Mouse (Mus musculus) hindbrain, embryonic 16.5 days (tissue): Measurements from ENCODE around the gene Ptprd. TPM values are rescaled to one million over a fixed set of nuclear protein-coding genes. Genes with fewer than 3 reads are reported as not detected.

Experiments used
- ATAC-seq: fragments of 200-750 bp; cut with Nextera tagmentation; 2 replicates; pipeline ENCODE4 v1.8.0; 2017; ENCODE audit warnings: moderate TSS enrichment, moderate library complexity
- H3K27ac ChIP-seq: fragments of 300-500 bp; sonication (generic); 2 replicates; pipeline ENCODE4 v1.5.1; 2014; ENCODE audit warnings: low read depth, mild to moderate bottlenecking, control low read depth, low read length, moderate library complexity
- H3K27me3 ChIP-seq: fragments of 300-500 bp; sonication (generic); replicated peaks from 2 replicates; pipeline ENCODE4 v1.6.1; 2014; ENCODE audit warnings: low read length; ENCODE audit not compliant: control insufficient read depth, insufficient read depth
- H3K36me3 ChIP-seq: fragments of 300-500 bp; sonication (generic); 2 replicates; pipeline ENCODE4 v1.6.1; 2014; ENCODE audit warnings: mild to moderate bottlenecking, low read length, moderate library complexity, mixed read lengths; ENCODE audit not compliant: control insufficient read depth, insufficient read depth
- H3K4me1 ChIP-seq: fragments of 300-500 bp; sonication (generic); 2 replicates; pipeline ENCODE4 v1.6.1; 2014; ENCODE audit warnings: low read depth, low read length; ENCODE audit not compliant: control insufficient read depth, insufficient read depth
- H3K4me2 ChIP-seq: fragments of 300-500 bp; sonication (generic); 2 replicates; pipeline ENCODE4 v1.6.1; 2014; ENCODE audit warnings: mild to moderate bottlenecking, low read length, control low read depth, moderate library complexity
- H3K4me3 ChIP-seq: fragments of 300-500 bp; sonication (generic); 2 replicates; pipeline ENCODE4 v1.5.1; 2014; ENCODE audit warnings: mild to moderate bottlenecking, low read length, control low read depth, moderate library complexity
- H3K9ac ChIP-seq: fragments of 300-500 bp; sonication (generic); 2 replicates; pipeline ENCODE4 v1.6.1; 2014; ENCODE audit warnings: low read depth, mild to moderate bottlenecking, control low read depth, low read length, moderate library complexity
- H3K9me3 ChIP-seq: fragments of 300-500 bp; sonication (generic); 2 replicates; pipeline ENCODE4 v1.6.1; 2014; ENCODE audit warnings: mild to moderate bottlenecking, low read length, moderate library complexity; ENCODE audit not compliant: control insufficient read depth
- WGBS: fragments of 180-500 bp; shearing (Covaris S2); extraction: QIAGEN DNeasy Blood & Tissue Kit; methylation state at CpG from one replicate; pipeline ENCODE4 v1.1.7; 2014; 5-methylcytosine and 5-hydroxymethylcytosine counted together
- polyA plus RNA-seq: library from polyadenylated mRNA; unstranded; fragments of >200 nt; fragmentation: Nextera tagmentation; extraction: Ambion mirVana; gene quantifications from 2 replicates; pipeline ENCODE4 v1.2.1, GENCODE M21; 2015

Gene Ptprd
- polyA plus RNA-seq, 1 experiment from 2014 or later = 71.6 TPM

- H3K27ac ChIP-seq = no peak overlapping the region
- no peak for ATAC-seq
- H3K4me1 ChIP-seq = no peaks in the 10 kb centered on the region
- no peaks in the 10 kb centered on the region for H3K27me3 ChIP-seq
- no peak overlapping the region for H3K4me3 ChIP-seq
- 70% methylated on average over 1 of the region's 1 CpGs for WGBS
- H3K36me3 ChIP-seq = no peaks in the 10 kb centered on the region
- peaks cover 2% of the 10 kb centered on the region for H3K9me3 ChIP-seq
- no peak overlapping the region for H3K9ac ChIP-seq
- no peak overlapping the region for H3K4me2 ChIP-seq
These were observed 1678.8 kb downstream of the Ptprd start for GRCm38 (mm10) chr4:76532926-76533325.

GRCm38 (mm10) chr4:76525281-76525680, 1686.5 kb downstream of the Ptprd start:
- H3K27me3 ChIP-seq = no peaks in the 10 kb centered on the region
- no peaks in the 10 kb centered on the region for H3K4me1 ChIP-seq
- WGBS = 83% methylated on average over 3 of the region's 3 CpGs
- H3K36me3 ChIP-seq = no peaks in the 10 kb centered on the region
- H3K4me3 ChIP-seq = no peak overlapping the region
- no peak overlapping the region for H3K27ac ChIP-seq
- H3K4me2 ChIP-seq = no peak overlapping the region
- H3K9me3 ChIP-seq = peaks cover 2% of the 10 kb centered on the region
- no peak overlapping the region for H3K9ac ChIP-seq
- no peak for ATAC-seq

- Histone ChIP-seq H3K9me3 (no peaks in the 10 kb centered on the region), H3K9ac (no peak overlapping the region), H3K4me1 (no peaks in the 10 kb centered on the region), H3K36me3 (no peaks in the 10 kb centered on the region), H3K4me3 (no peak overlapping the region), H3K27me3 (no peaks in the 10 kb centered on the region), H3K4me2 (no peak overlapping the region), H3K27ac (no peak overlapping the region)
- 43% methylated on average over 3 of the region's 3 CpGs for WGBS
- peak; percentile 63; the same call in 1 of the 2 replicates for ATAC-seq
These were observed 1708.5 kb downstream of the Ptprd start for GRCm38 (mm10) chr4:76503279-76503601.

- H3K9ac ChIP-seq = no peak overlapping the region
- 59% methylated on average over 6 of the region's 6 CpGs for WGBS
- ATAC-seq = peak; percentile 34; the same call in 1 of the 2 replicates
- H3K4me1 ChIP-seq = no peaks in the 10 kb centered on the region
- H3K27ac ChIP-seq = no peak overlapping the region
- H3K4me2 ChIP-seq = no peak overlapping the region
- H3K9me3 ChIP-seq = no peaks in the 10 kb centered on the region
- no peaks in the 10 kb centered on the region for H3K36me3 ChIP-seq
- no peak overlapping the region for H3K4me3 ChIP-seq
- no peaks in the 10 kb centered on the region for H3K27me3 ChIP-seq
These were observed 1709.0 kb downstream of the Ptprd start for GRCm38 (mm10) chr4:76502575-76503278.

- 90% methylated on average over 3 of the region's 3 CpGs for WGBS
- Histone ChIP-seq H3K4me2 (no peak overlapping the region), H3K27me3 (no peaks in the 10 kb centered on the region), H3K9me3 (no peaks in the 10 kb centered on the region), H3K36me3 (no peaks in the 10 kb centered on the region), H3K4me1 (no peaks in the 10 kb centered on the region), H3K4me3 (no peak overlapping the region), H3K27ac (no peak overlapping the region), H3K9ac (no peak overlapping the region)
- ATAC-seq = no peak
These were observed 1725.9 kb downstream of the Ptprd start for GRCm38 (mm10) chr4:76485848-76486247.

GRCm38 (mm10) chr4:76468366-76469100, 1743.2 kb downstream of the Ptprd start:
- ATAC-seq = no peak
- no peaks in the 10 kb centered on the region for H3K4me1 ChIP-seq
- no peaks in the 10 kb centered on the region for H3K27me3 ChIP-seq
- no peaks in the 10 kb centered on the region for H3K36me3 ChIP-seq
- H3K4me2 ChIP-seq = no peak overlapping the region
- H3K27ac ChIP-seq = no peak overlapping the region
- no peaks in the 10 kb centered on the region for H3K9me3 ChIP-seq
- no peak overlapping the region for H3K4me3 ChIP-seq
- WGBS = 78% methylated on average over 3 of the region's 3 CpGs
- no peak overlapping the region for H3K9ac ChIP-seq

- Histone ChIP-seq H3K9me3 (no peaks in the 10 kb centered on the region), H3K4me1 (no peaks in the 10 kb centered on the region), H3K27me3 (no peaks in the 10 kb centered on the region), H3K36me3 (no peaks in the 10 kb centered on the region), H3K27ac (no peak overlapping the region), H3K4me3 (no peak overlapping the region), H3K4me2 (no peak overlapping the region), H3K9ac (no peak overlapping the region)
- 79% methylated on average over 1 of the region's 1 CpGs for WGBS
- no peak for ATAC-seq
These were observed 1747.1 kb downstream of the Ptprd start for GRCm38 (mm10) chr4:76464682-76465081.

- Histone ChIP-seq H3K4me2 (no peak overlapping the region), H3K4me3 (no peak overlapping the region), H3K9me3 (no peaks in the 10 kb centered on the region), H3K27ac (no peak overlapping the region), H3K9ac (no peak overlapping the region), H3K4me1 (no peaks in the 10 kb centered on the region), H3K36me3 (no peaks in the 10 kb centered on the region), H3K27me3 (no peaks in the 10 kb centered on the region)
- no peak for ATAC-seq
- 72% methylated on average over 5 of the region's 5 CpGs for WGBS
These were observed 1750.4 kb downstream of the Ptprd start for GRCm38 (mm10) chr4:76461336-76461735.

GRCm38 (mm10) chr4:76460556-76460955, 1751.2 kb downstream of the Ptprd start:
- Histone ChIP-seq H3K27ac (no peak overlapping the region), H3K9ac (no peak overlapping the region), H3K4me3 (no peak overlapping the region), H3K4me1 (no peaks in the 10 kb centered on the region), H3K36me3 (no peaks in the 10 kb centered on the region), H3K9me3 (no peaks in the 10 kb centered on the region), H3K27me3 (no peaks in the 10 kb centered on the region), H3K4me2 (no peak overlapping the region)
- ATAC-seq = no peak
- 73% methylated on average over 1 of the region's 1 CpGs for WGBS
